ENCODE assay signal across 22 mouse cellular contexts in genomic region chr11:32128551-32128950, GRCm38 (mm10).
DNase-seq lines count a peak whose midpoint lies in the region; ATAC-seq lines count a peak whose summit lies in the region.
"Had no signal": no experiment of that assay in that cellular context is flagged by ENCODE, and none has a peak within 500 bp of the region (broad histone marks: within the 10 kb centered on the region; RNA-seq: fewer than 3 reads in every experiment).

No protein-coding gene starts in this region.

- 52% methylated on average over 7 of the region's 7 CpGs for WGBS in midbrain, embryonic 15.5 days
- 46% methylated on average over 7 of the region's 7 CpGs for WGBS in heart, embryonic 11.5 days (ENCODE audit: insufficient replicate concordance)

- peaks cover 22% of the 10 kb centered on the region for H3K4me1 ChIP-seq in midbrain, embryonic 15.5 days
- H3K4me1 ChIP-seq in heart, embryonic 11.5 days (ENCODE audit: control insufficient read depth, insufficient read depth, low read length), result no peaks in the 10 kb centered on the region
- H3K4me1 ChIP-seq: heart, embryonic 10.5 days had no signal

- DNase-seq in left cerebral cortex, adult 18-20 months (ENCODE audit: low spot score in 2 of 2), result peak; percentile 23 to 48
- no peak for DNase-seq in left cerebral cortex, adult 11 months (ENCODE audit: low spot score)
- DNase-seq in CD4-positive helper T cell, adult 2 months (ENCODE audit: low read depth, low spot score), result peak; percentile 35
- peak; percentile 21 for DNase-seq in T-cell, adult 2 months (ENCODE audit: low spot score)
- no peak for DNase-seq in right cerebral cortex, postnatal 14 days
- DNase-seq: adrenal gland, postnatal 10 days; cerebellum, adult 9-11 months; heart, postnatal 10 days; kidney, adult 11 months; lung, adult 2 months; lung, postnatal 36 days had no signal

- no peak overlapping the region for H3K9ac ChIP-seq in midbrain, embryonic 15.5 days
- H3K9ac ChIP-seq in heart, embryonic 11.5 days (ENCODE audit: low read depth, low read length), result no peak overlapping the region
- H3K9ac ChIP-seq: embryonic facial prominence, embryonic 12.5 days; forebrain, embryonic 15.5 days had no signal

- no peaks in the 10 kb centered on the region for H3K27me3 ChIP-seq in midbrain, embryonic 15.5 days (replicated peaks)
- peaks cover 6% of the 10 kb centered on the region for H3K27me3 ChIP-seq in heart, embryonic 11.5 days (ENCODE audit: control insufficient read depth, insufficient read depth, low read length)
- H3K27me3 ChIP-seq: embryonic facial prominence, embryonic 12.5 days; forebrain, embryonic 15.5 days; Patski had no signal

- H3K27ac ChIP-seq in midbrain, embryonic 15.5 days, result peak overlapping the region; percentile 42; the same call in 1 of the 2 replicates
- no peak overlapping the region for H3K27ac ChIP-seq in heart, embryonic 11.5 days (ENCODE audit: low read depth, low read length)
- H3K27ac ChIP-seq: embryonic facial prominence, embryonic 12.5 days; heart, embryonic 10.5 days; kidney, postnatal 0 days had no signal

- H3K4me2 ChIP-seq in midbrain, embryonic 15.5 days, result no peak overlapping the region
- H3K4me2 ChIP-seq in heart, embryonic 11.5 days, result no peak overlapping the region
- H3K4me2 ChIP-seq: embryonic facial prominence, embryonic 12.5 days; forebrain, embryonic 15.5 days; liver, embryonic 11.5 days had no signal

- H3K9me3 ChIP-seq in midbrain, embryonic 15.5 days, result no peaks in the 10 kb centered on the region
- H3K9me3 ChIP-seq in heart, embryonic 11.5 days (replicated peaks; ENCODE audit: control insufficient read depth, low read length), result no peaks in the 10 kb centered on the region
- H3K9me3 ChIP-seq: embryonic facial prominence, embryonic 12.5 days; forebrain, embryonic 15.5 days; heart, embryonic 10.5 days had no signal

- no peak overlapping the region for H3K4me3 ChIP-seq in midbrain, embryonic 15.5 days
- H3K4me3 ChIP-seq in heart, embryonic 11.5 days (ENCODE audit: low read depth, low read length), result no peak overlapping the region
- H3K4me3 ChIP-seq: embryonic facial prominence, embryonic 12.5 days; erythroblast, embryonic 14.5 days; forebrain, embryonic 15.5 days; heart, embryonic 10.5 days had no signal

- no peak for ATAC-seq in midbrain, embryonic 15.5 days (replicated peaks)
- ATAC-seq in heart, embryonic 11.5 days (replicated peaks; ENCODE audit: insufficient number of reproducible peaks, low FRiP score, low TSS enrichment), result no peak
- ATAC-seq: activated CD4-positive, CD25-positive, alpha-beta regulatory T cell, adult 4 months; hindbrain, postnatal 0 days; Patski had no signal

- no peaks in the 10 kb centered on the region for H3K36me3 ChIP-seq in midbrain, embryonic 15.5 days (replicated peaks)
- no peaks in the 10 kb centered on the region for H3K36me3 ChIP-seq in heart, embryonic 11.5 days (ENCODE audit: control insufficient read depth, insufficient read depth, low read length)
- H3K36me3 ChIP-seq: embryonic facial prominence, embryonic 12.5 days; forebrain, embryonic 15.5 days; heart, embryonic 10.5 days had no signal

Comparison
In these comparisons a context has a peak if more than half of its experiments do, and no peak if none do; other contexts are left out.
1. DNase-seq: peak in left cerebral cortex, adult 18-20 months (2 of 2), CD4-positive helper T cell, adult 2 months (single experiment) and T-cell, adult 2 months (single experiment); none in left cerebral cortex, adult 11 months (single experiment) and right cerebral cortex, postnatal 14 days (single experiment).